Mouse (Mus musculus) CD4-positive, CD25-positive, alpha-beta regulatory T cell, adult 4 months (primary cell): ENCODE data around the gene Il23a. TPM values are rescaled to one million over a fixed set of nuclear protein-coding genes. Genes with fewer than 3 reads are reported as not detected.
"Not testable (repeated sequence)": the region's sequence is repeated elsewhere in the genome, so short reads cannot be mapped to it uniquely, and the experiment has no call there.

Experiments
- ATAC-seq: one replicate; pipeline ENCODE4 v1.8.0; 2017
- polyA plus RNA-seq, 2 experiments: library from polyadenylated mRNA; unstranded; fragments of 100-300 nt; shearing (Covaris generic); gene quantifications; one replicate each; pipeline ENCODE4 v1.2.1; 2017

Gene Il23a
- polyA plus RNA-seq, 2 experiments from 2014 or later: not detected

GRCm38 (mm10) chr10:128263393-128264310 is 34.9 kb downstream of the Il23a start:
- no peak for ATAC-seq

- ATAC-seq: no peak
Measured at GRCm38 (mm10) chr10:128262300-128262699, 36.3 kb downstream of the Il23a start.

- not testable (repeated sequence) for ATAC-seq
Measured at GRCm38 (mm10) chr10:128260376-128260775, 38.2 kb downstream of the Il23a start.

- no peak for ATAC-seq
Measured at GRCm38 (mm10) chr10:128259946-128260345, 38.6 kb downstream of the Il23a start.

- no peak for ATAC-seq
Measured at GRCm38 (mm10) chr10:128258953-128259352, 39.6 kb downstream of the Il23a start.

GRCm38 (mm10) chr10:128256328-128256727 is 42.2 kb downstream of the Il23a start:
- no peak for ATAC-seq

GRCm38 (mm10) chr10:128255925-128256324 is 42.6 kb downstream of the Il23a start:
- ATAC-seq: no peak

GRCm38 (mm10) chr10:128253677-128254255 is 44.8 kb downstream of the Il23a start, which contains the start of gene Apon:
TSS of gene Apon (plus strand) at chr10:128254096.
- no peak for ATAC-seq

- no peak for ATAC-seq
Measured at GRCm38 (mm10) chr10:128250565-128250964, 48.0 kb downstream of the Il23a start.

GRCm38 (mm10) chr10:128247020-128247732 is 51.4 kb downstream of the Il23a start:
- ATAC-seq: no peak

Other genes with a start within 250 kb of the Il23a start
- gene Ptges3, start 239.8 kb downstream of the Il23a start, polyA plus RNA-seq: 100 to 1,000 TPM; 234 to 353 TPM
- 100 to 1,000 TPM; 455 to 512 TPM for gene Atp5b, start 215.5 kb downstream of the Il23a start, polyA plus RNA-seq
- 10 to 100 TPM; 50.9 to 75.4 TPM for gene Baz2a, start 207.2 kb downstream of the Il23a start, polyA plus RNA-seq
- gene Rbms2, start 118.5 kb downstream of the Il23a start, polyA plus RNA-seq: 10 to 100 TPM; 24.9 to 31.7 TPM
- gene Gls2, start 104.3 kb downstream of the Il23a start, polyA plus RNA-seq: under 1 TPM in 1 of 2 experiments, not detected in 1; 0.32 TPM
- gene Spryd4, start 86.9 kb downstream of the Il23a start, polyA plus RNA-seq: 10 to 100 TPM; 12.2 to 19.6 TPM
- not detected for gene Mip, start 72.9 kb downstream of the Il23a start, polyA plus RNA-seq
- 10 to 100 TPM; 28.0 to 42.5 TPM for gene Timeless, start 66.7 kb downstream of the Il23a start, polyA plus RNA-seq
- gene Apon, start 44.7 kb downstream of the Il23a start, polyA plus RNA-seq: not detected
- gene Apof, start 30.1 kb downstream of the Il23a start, polyA plus RNA-seq: not detected
- 10 to 100 TPM; 58.1 to 92.7 TPM for gene Stat2, start 28.2 kb downstream of the Il23a start, polyA plus RNA-seq
- gene Pan2, start 4.6 kb upstream of the Il23a start, polyA plus RNA-seq: 10 to 100 TPM; 24.4 to 48.3 TPM
- 100 to 1,000 TPM; 116 to 120 TPM for gene Cnpy2, start 23.7 kb upstream of the Il23a start, polyA plus RNA-seq
- gene Cs, start 39.0 kb upstream of the Il23a start, polyA plus RNA-seq: 100 to 1,000 TPM; 124 to 182 TPM
- gene Coq10a, start 70.2 kb upstream of the Il23a start, polyA plus RNA-seq: 10 to 100 TPM; 14.5 to 15.7 TPM
- gene Ankrd52, start 78.4 kb upstream of the Il23a start, polyA plus RNA-seq: 1 to 10 TPM; 2.3 to 3.3 TPM
- gene Slc39a5, start 102.5 kb upstream of the Il23a start, polyA plus RNA-seq: not detected
- 10 to 100 TPM; 63.3 to 77.5 TPM for gene Nabp2, start 112.7 kb upstream of the Il23a start, polyA plus RNA-seq
- 10 to 100 TPM; 28.7 to 51.8 TPM for gene Rnf41, start 112.9 kb upstream of the Il23a start, polyA plus RNA-seq
- 10 to 100 TPM; 45.7 to 62.7 TPM for gene Smarcc2, start 160.5 kb upstream of the Il23a start, polyA plus RNA-seq
- 100 to 1,000 TPM; 937 to 954 TPM for gene Myl6, start 195.4 kb upstream of the Il23a start, polyA plus RNA-seq
- 1 to 10 TPM; 4.3 to 5.4 TPM for gene Myl6b, start 199.9 kb upstream of the Il23a start, polyA plus RNA-seq
- gene Esyt1, start 227.1 kb upstream of the Il23a start, polyA plus RNA-seq: 10 to 100 TPM; 68.4 to 84.4 TPM
- gene Zc3h10, start 249.0 kb upstream of the Il23a start, polyA plus RNA-seq: 10 to 100 TPM in 1 of 2 experiments, 1 to 10 TPM in 1; 9.2 to 11.8 TPM